Mouse (Mus musculus): ENCODE results near the gene Wnt11. TPM values are rescaled to one million over a fixed set of nuclear protein-coding genes. Genes with fewer than 3 reads are reported as not detected.

Wnt11 gene
- total RNA-seq (2021): 1 to 10 TPM; 6.1 to 7.9 TPM
- long read RNA-seq, experiment 1, partial matches to known transcripts: 0 of 6 reads
- long read RNA-seq, experiment 1, other reads (novel, unspliced or antisense): 6 of 6 reads
- long read RNA-seq, experiment 2, partial matches to known transcripts: 0 of 14 reads
- long read RNA-seq, experiment 2, other reads (novel, unspliced or antisense): 10 of 14 reads

GRCm38 (mm10) chr7:98834711-98835321 is at the start of gene Wnt11:
TSS of gene Wnt11 (plus strand) at chr7:98835112.
- intact Hi-C loops (cut with DNase I; ENCODE audit: low total_unique reads): loop anchor here (5.0 kb wide), 1 partner anchor 93 kb away; no protein-coding TSS in a partner anchor
- DNase-seq: peak; percentile 60

GRCm38 (mm10) chr7:98786792-98787612 is 47.9 kb upstream of the Wnt11 start:
- DNase-seq: no peak
- intact Hi-C loops (cut with DNase I; ENCODE audit: low total_unique reads): no loop called here

GRCm38 (mm10) chr7:98788721-98789120 is 46.2 kb upstream of the Wnt11 start:
- intact Hi-C loops (cut with DNase I; ENCODE audit: low total_unique reads): no loop called here

GRCm38 (mm10) chr7:98789121-98789520 is 45.8 kb upstream of the Wnt11 start:
- no peak for DNase-seq
- intact Hi-C loops (cut with DNase I; ENCODE audit: low total_unique reads): no loop called here

More at GRCm38 (mm10) chr7:98788721-98789120, 46.2 kb upstream of the Wnt11 start:
- no peak for DNase-seq

GRCm38 (mm10) chr7:98791864-98792263 is 43.0 kb upstream of the Wnt11 start:
- no peak for DNase-seq
- intact Hi-C loops (cut with DNase I; ENCODE audit: low total_unique reads): no loop called here

GRCm38 (mm10) chr7:98793811-98794210 is 41.1 kb upstream of the Wnt11 start:
- intact Hi-C loops (cut with DNase I; ENCODE audit: low total_unique reads): no loop called here
- DNase-seq: no peak

GRCm38 (mm10) chr7:98794444-98794843 is 40.5 kb upstream of the Wnt11 start:
- DNase-seq: no peak
- intact Hi-C loops (cut with DNase I; ENCODE audit: low total_unique reads): no loop called here

- intact Hi-C loops (cut with DNase I; ENCODE audit: low total_unique reads): no loop called here
- DNase-seq: no peak
These were observed 39.3 kb upstream of the Wnt11 start for GRCm38 (mm10) chr7:98795637-98796036.

GRCm38 (mm10) chr7:98797347-98798133 is 37.4 kb upstream of the Wnt11 start:
- intact Hi-C loops (cut with DNase I; ENCODE audit: low total_unique reads): no loop called here
- DNase-seq: no peak

GRCm38 (mm10) chr7:98798134-98798417 is 36.8 kb upstream of the Wnt11 start:
- intact Hi-C loops (cut with DNase I; ENCODE audit: low total_unique reads): no loop called here
- DNase-seq: no peak

- DNase-seq: no peak
- intact Hi-C loops (cut with DNase I; ENCODE audit: low total_unique reads): no loop called here
These were observed 34.5 kb upstream of the Wnt11 start for GRCm38 (mm10) chr7:98800435-98800834.

- intact Hi-C loops (cut with DNase I; ENCODE audit: low total_unique reads): no loop called here
These were observed 33.8 kb upstream of the Wnt11 start for GRCm38 (mm10) chr7:98801086-98801485.

GRCm38 (mm10) chr7:98803181-98803580 is 31.7 kb upstream of the Wnt11 start:
- DNase-seq: no peak
- intact Hi-C loops (cut with DNase I; ENCODE audit: low total_unique reads): no loop called here

More at GRCm38 (mm10) chr7:98801086-98801485, 33.8 kb upstream of the Wnt11 start:
- peak; percentile 78 for DNase-seq

GRCm38 (mm10) chr7:98804841-98805772 is 29.8 kb upstream of the Wnt11 start:
- no peak for DNase-seq
- intact Hi-C loops (cut with DNase I; ENCODE audit: low total_unique reads): no loop called here

GRCm38 (mm10) chr7:98806961-98807360 is 28.0 kb upstream of the Wnt11 start:
- intact Hi-C loops (cut with DNase I; ENCODE audit: low total_unique reads): no loop called here

GRCm38 (mm10) chr7:98809372-98809771 is 25.5 kb upstream of the Wnt11 start:
- no peak for DNase-seq
- intact Hi-C loops (cut with DNase I; ENCODE audit: low total_unique reads): no loop called here

More at GRCm38 (mm10) chr7:98806961-98807360, 28.0 kb upstream of the Wnt11 start:
- no peak for DNase-seq

- intact Hi-C loops (cut with DNase I; ENCODE audit: low total_unique reads): no loop called here
- no peak for DNase-seq
These were observed 24.3 kb upstream of the Wnt11 start for GRCm38 (mm10) chr7:98810619-98811018.

GRCm38 (mm10) chr7:98820501-98820900 is 14.4 kb upstream of the Wnt11 start:
- no peak for DNase-seq
- intact Hi-C loops (cut with DNase I; ENCODE audit: low total_unique reads): loop anchor here (5.0 kb wide), 1 partner anchor 73 kb away; no protein-coding TSS in a partner anchor

GRCm38 (mm10) chr7:98822881-98823280 is 12.0 kb upstream of the Wnt11 start:
- intact Hi-C loops (cut with DNase I; ENCODE audit: low total_unique reads): loop anchor here (5.0 kb wide), 1 partner anchor 76 kb away; no protein-coding TSS in a partner anchor
- no peak for DNase-seq

Measured in gastrocnemius, postnatal 14 days (tissue).